Mouse (Mus musculus): ENCODE measurements around the gene Zkscan14. TPM values are rescaled to one million over a fixed set of nuclear protein-coding genes. Genes with fewer than 3 reads are reported as not detected.
"Not testable (repeated sequence)": the region's sequence is repeated elsewhere in the genome, so short reads cannot be mapped to it uniquely, and the experiment has no call there.

Zkscan14 gene
- 11.1 and 11.7 TPM in 2 replicates for polyA plus RNA-seq (2015; fragmentation: Nextera tagmentation; extraction: Ambion mirVana)

DNA sequence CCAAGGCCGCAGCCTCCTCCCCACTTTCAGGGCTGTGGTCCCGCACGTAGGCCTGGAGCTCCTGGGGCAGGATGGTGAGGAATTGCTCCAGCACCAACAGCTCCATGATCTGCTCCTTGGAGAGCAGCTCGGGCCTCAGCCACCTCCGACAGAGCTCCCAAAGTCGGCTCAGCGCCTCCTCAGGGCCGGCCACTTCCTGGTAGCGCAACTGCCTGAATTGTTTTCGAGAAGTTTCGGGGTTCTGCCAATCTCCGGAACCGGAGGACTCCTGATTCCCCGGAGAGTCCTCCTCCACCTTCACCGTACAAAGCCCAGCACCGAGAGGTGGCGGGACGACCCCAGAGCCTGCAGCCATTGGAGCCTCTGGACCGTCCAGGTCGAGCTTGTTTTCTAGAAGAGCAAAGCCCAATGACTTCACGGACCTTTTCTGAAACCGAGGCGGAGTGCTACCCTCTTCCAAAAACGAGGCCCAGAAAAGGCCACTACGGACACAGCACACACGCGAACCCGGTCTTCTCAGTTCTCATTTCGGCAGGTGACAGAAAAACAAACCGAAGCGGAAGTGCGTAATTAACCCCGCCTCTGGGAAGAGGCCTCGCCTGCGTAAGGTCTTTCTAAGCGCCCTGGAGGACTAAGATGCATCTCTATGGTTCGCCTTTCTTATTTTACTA lies at the start of gene Zkscan14:
Gene Zkscan14, minus strand, starts transcription at position 548 of the 671 bp plus-strand sequence.
- no peaks in the 10 kb centered on the region for H3K9me3 ChIP-seq
- peak within 1 kb of the TSS; percentile 81 for H3K9ac ChIP-seq
- peak within 1 kb of the TSS; percentile 77 for H3K27ac ChIP-seq
- peaks cover 24% of the 10 kb centered on the region for H3K4me1 ChIP-seq
- no peaks in the 10 kb centered on the region for H3K27me3 ChIP-seq
- no peak for ATAC-seq (ENCODE audit: insufficient number of reproducible peaks, low FRiP score, low TSS enrichment, low read depth)
- H3K36me3 ChIP-seq, result peaks cover 9% of the 10 kb centered on the region
- peak within 1 kb of the TSS; percentile 81 for H3K4me3 ChIP-seq
- WGBS, result 2% methylated on average over 37 of the region's 37 CpGs
- peak within 1 kb of the TSS; percentile 93 for H3K4me2 ChIP-seq

DNA sequence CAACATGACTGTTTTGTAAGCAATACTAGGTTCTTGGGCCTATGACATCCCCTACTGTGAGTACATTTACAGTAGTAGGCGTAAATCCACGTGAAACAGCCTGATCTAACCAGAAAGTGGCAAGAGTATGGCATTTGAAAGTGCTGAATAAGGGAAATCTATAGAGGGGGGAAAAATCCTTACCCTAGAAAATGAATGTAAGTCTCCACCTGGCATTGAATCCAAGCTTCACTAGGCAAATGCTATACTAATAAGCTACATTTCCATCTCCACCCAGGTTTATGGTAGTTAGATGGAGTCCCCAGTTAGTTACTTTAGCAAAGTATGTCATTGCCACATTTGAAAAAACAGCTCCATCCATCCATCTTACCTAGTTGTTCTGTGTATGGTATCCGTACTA lies 47.9 kb upstream of the Zkscan14 start:
- H3K36me3 ChIP-seq, result peaks cover 53% of the 10 kb centered on the region
- H3K9me3 ChIP-seq, result no peaks in the 10 kb centered on the region
- 94% methylated on average over 3 of the region's 3 CpGs for WGBS

DNA sequence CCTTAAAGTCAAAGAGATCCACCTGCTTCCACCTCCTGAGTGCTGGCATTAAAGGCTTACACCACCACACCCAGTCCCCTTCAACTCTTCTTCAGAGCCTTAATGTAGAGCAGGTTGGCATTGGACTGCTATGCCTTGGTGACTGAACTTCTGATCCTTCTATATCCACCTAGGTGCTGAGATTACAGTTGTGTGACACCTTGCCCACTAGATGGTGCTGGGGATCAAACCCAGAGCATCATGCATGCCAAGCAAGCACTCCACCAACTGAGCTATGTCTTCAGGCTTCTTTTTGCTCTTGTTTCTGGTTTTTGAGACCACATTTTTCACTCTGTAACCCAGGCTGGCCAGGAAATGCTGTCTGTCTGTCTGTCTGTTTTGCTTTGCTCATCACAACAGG lies 33.0 kb upstream of the Zkscan14 start:
- H3K4me3 ChIP-seq, result no peak overlapping the region
- peaks cover 16% of the 10 kb centered on the region for H3K4me1 ChIP-seq
- H3K9ac ChIP-seq, result no peak overlapping the region
- no peak for ATAC-seq (ENCODE audit: insufficient number of reproducible peaks, low FRiP score, low TSS enrichment, low read depth)
- no peak overlapping the region for H3K27ac ChIP-seq
- H3K9me3 ChIP-seq, result no peaks in the 10 kb centered on the region
- no peaks in the 10 kb centered on the region for H3K27me3 ChIP-seq
- peaks cover 55% of the 10 kb centered on the region for H3K36me3 ChIP-seq
- no peak overlapping the region for H3K4me2 ChIP-seq

More for the DNA sequence above, 47.9 kb upstream of the Zkscan14 start:
- no peak overlapping the region for H3K4me2 ChIP-seq
- no peak overlapping the region for H3K4me3 ChIP-seq
- H3K27me3 ChIP-seq, result no peaks in the 10 kb centered on the region
- no peak overlapping the region for H3K9ac ChIP-seq
- no peak overlapping the region for H3K27ac ChIP-seq
- H3K4me1 ChIP-seq, result no peaks in the 10 kb centered on the region
- ATAC-seq (ENCODE audit: insufficient number of reproducible peaks, low FRiP score, low TSS enrichment, low read depth), result no peak

DNA sequence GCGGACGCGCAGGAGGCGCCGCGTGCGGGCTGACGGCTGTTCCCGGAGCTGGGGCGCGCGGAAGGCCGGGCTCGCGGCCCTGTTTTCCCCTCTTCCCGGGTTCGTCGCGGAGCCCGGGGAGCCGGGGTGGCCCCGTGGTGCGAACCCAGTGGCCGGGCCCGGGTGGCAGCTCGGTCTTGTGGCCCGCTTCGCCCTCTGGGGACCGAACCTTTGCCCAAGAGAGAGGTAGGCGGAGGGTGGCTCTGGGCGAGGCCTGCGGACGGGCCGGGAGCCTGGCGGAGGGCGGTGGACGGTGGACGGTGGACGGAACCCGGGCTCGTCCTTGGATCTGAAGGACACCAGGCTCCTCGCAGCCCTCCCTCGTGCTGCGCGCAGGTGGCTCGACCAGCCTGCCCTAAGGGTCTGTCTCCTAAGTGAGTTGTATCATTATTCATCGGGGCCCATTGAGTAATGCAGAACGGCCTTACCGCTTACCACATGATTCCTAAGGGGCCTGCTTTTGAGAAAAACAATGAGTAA lies 30.3 kb upstream of the Zkscan14 start:
- Histone ChIP-seq H3K4me2 (peak overlapping the region; percentile 67), H3K27me3 (no peaks in the 10 kb centered on the region), H3K4me1 (peaks cover 16% of the 10 kb centered on the region), H3K9ac (peak overlapping the region; percentile 85), H3K36me3 (peaks cover 35% of the 10 kb centered on the region), H3K4me3 (peak overlapping the region; percentile 72), H3K9me3 (no peaks in the 10 kb centered on the region), H3K27ac (peak overlapping the region; percentile 91)
- peak; percentile 16 for ATAC-seq (ENCODE audit: insufficient number of reproducible peaks, low FRiP score, low TSS enrichment, low read depth)
- WGBS, result under 1% methylated on average over 39 of the region's 49 CpGs

DNA sequence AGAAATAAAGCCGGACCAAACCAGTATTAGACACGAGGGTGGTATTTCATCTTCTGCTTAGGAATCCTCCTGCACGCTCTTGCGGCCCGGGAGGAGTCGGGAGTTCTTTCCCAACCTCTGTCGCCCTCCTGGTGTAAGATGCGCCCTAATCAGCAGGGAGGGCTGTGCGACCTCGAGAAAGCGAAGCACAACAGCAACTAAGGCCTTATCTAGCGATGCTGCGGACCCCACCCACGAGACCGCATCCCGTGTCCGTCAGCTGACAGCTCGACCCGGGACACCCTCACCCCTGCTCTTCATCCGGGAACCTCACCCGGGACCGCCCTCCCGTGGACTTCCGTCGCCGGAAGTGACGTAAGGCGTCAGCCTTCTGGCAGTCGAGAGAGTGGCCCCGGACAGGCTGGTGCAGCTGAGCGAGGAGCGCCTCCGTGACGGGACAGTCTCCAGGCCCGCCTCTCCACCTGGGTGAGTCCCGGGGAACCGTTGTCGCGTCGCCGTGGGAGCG lies 29.8 kb upstream of the Zkscan14 start, which contains the start of gene Zfp655:
Gene Zfp655, plus strand, starts transcription at position 349 of the 505 bp plus-strand sequence.
- Histone ChIP-seq H3K4me2 (peak within 1 kb of the TSS; percentile 67), H3K4me3 (peak within 1 kb of the TSS; percentile 72), H3K9me3 (no peaks in the 10 kb centered on the region), H3K9ac (peak within 1 kb of the TSS; percentile 85), H3K36me3 (peaks cover 31% of the 10 kb centered on the region), H3K27ac (peak within 1 kb of the TSS; percentile 91), H3K4me1 (peaks cover 16% of the 10 kb centered on the region), H3K27me3 (no peaks in the 10 kb centered on the region)
- ATAC-seq (ENCODE audit: insufficient number of reproducible peaks, low FRiP score, low TSS enrichment, low read depth), result peak; percentile 96
- WGBS, result under 1% methylated on average over 42 of the region's 42 CpGs

DNA sequence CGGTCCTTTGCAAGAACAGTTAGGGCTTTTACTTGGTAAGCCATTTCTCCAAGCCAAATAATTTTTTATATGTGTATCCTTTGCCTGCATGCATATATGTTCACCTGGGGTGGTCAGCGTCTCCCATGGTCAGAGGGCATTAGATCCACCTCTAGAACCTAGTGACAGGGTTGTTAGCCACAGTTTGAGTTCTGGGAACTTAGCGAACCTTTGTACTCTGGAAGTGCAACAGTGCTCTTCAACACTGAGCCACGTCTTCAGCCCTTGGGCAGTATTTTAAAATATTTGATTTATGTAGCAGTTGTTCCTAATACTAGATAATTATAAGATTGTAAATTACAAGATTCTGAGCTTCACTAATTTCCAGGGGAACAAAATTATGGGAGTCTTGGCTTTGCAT lies 29.0 kb upstream of the Zkscan14 start:
- Histone ChIP-seq H3K9me3 (no peaks in the 10 kb centered on the region), H3K4me2 (peak overlapping the region; percentile 67), H3K36me3 (peaks cover 25% of the 10 kb centered on the region), H3K4me3 (peak overlapping the region; percentile 72), H3K4me1 (peaks cover 16% of the 10 kb centered on the region), H3K27me3 (no peaks in the 10 kb centered on the region), H3K9ac (no peak overlapping the region), H3K27ac (no peak overlapping the region)
- 74% methylated on average over 4 of the region's 4 CpGs for WGBS
- ATAC-seq (ENCODE audit: insufficient number of reproducible peaks, low FRiP score, low TSS enrichment, low read depth), result no peak

DNA sequence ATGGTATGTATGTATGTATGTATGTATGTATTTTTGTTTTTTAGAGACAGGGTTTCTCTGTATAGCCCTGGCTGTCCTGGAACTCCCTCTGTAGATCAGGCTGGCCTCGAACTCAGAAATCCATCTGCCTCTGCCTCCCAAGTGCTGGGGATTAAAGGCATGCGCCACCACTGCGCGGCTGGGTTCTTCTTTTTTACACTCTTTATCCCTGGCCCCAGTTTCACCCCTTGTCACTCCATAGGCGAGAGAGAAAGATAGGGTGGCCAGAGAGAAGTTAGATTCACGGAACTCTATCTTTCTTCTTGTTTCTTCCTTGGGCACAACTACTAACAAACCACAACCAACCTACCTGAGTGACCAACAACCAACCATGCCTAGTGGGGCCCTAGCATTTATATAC lies 27.6 kb upstream of the Zkscan14 start:
- not testable (repeated sequence) for H3K27me3 ChIP-seq; H3K4me2 ChIP-seq; ATAC-seq (ENCODE audit: insufficient number of reproducible peaks, low FRiP score, low TSS enrichment, low read depth); H3K4me3 ChIP-seq; H3K9ac ChIP-seq; H3K9me3 ChIP-seq; H3K27ac ChIP-seq
- Histone ChIP-seq H3K4me1 (peaks cover 16% of the 10 kb centered on the region), H3K36me3 (peaks cover 11% of the 10 kb centered on the region)
- WGBS, result 69% methylated on average over 6 of the region's 6 CpGs

DNA sequence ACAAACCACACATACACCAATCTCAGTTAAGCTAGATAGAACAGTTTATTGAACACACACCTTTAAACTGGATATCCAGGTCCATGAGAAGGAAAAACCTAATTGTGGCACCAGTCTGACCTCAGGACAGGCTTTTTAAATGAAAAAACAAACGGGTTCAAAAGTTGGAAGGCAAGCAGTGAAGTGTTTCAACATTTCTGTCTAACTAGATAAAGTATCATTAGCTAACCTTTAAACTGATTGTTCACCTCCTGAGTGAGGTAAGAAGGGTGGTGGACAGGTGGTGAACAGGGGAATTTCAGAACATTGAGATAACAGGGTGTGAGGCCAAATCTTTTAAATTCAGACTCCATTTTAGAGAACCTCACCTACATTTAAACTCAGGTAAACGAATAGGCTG lies 24.8 kb upstream of the Zkscan14 start:
- H3K4me3 ChIP-seq, result no peak overlapping the region
- WGBS, result 61% methylated on average over 2 of the region's 2 CpGs
- no peak overlapping the region for H3K9ac ChIP-seq

DNA sequence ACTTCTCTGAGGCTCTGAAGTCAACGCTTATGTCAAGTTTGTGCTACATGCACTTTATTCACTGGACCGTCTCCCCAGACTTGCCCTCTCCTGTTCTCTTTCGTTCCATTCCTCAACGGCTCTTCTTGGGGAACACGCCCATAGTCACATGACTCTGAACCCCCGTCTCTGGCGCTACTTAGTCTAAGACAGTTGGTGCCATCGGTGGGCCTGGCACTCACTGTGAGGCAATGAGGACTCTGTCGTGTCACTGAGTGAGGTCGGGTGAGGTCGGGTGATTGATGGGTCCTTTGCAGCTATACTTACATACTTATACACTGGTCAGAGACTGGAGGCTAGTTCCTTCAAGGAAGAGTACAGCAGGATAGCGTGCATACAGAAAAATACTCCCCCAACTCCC lies 21.7 kb upstream of the Zkscan14 start:
- no peak overlapping the region for H3K9ac ChIP-seq
- no peaks in the 10 kb centered on the region for H3K27me3 ChIP-seq
- H3K4me1 ChIP-seq, result no peaks in the 10 kb centered on the region
- H3K9me3 ChIP-seq, result no peaks in the 10 kb centered on the region
- no peak overlapping the region for H3K4me2 ChIP-seq
- H3K4me3 ChIP-seq, result no peak overlapping the region
- peaks cover 46% of the 10 kb centered on the region for H3K36me3 ChIP-seq
- ATAC-seq (ENCODE audit: insufficient number of reproducible peaks, low FRiP score, low TSS enrichment, low read depth), result no peak
- WGBS, result 81% methylated on average over 12 of the region's 12 CpGs
- no peak overlapping the region for H3K27ac ChIP-seq

More for the DNA sequence above, 24.8 kb upstream of the Zkscan14 start:
- Histone ChIP-seq H3K27ac (no peak overlapping the region), H3K36me3 (peaks cover 17% of the 10 kb centered on the region), H3K4me1 (0 out of 2 replicates have a peak, but pooled peaks cover 4% of the 10 kb centered on the region), H3K4me2 (no peak overlapping the region), H3K27me3 (no peaks in the 10 kb centered on the region), H3K9me3 (no peaks in the 10 kb centered on the region)
- ATAC-seq (ENCODE audit: insufficient number of reproducible peaks, low FRiP score, low TSS enrichment, low read depth), result no peak

DNA sequence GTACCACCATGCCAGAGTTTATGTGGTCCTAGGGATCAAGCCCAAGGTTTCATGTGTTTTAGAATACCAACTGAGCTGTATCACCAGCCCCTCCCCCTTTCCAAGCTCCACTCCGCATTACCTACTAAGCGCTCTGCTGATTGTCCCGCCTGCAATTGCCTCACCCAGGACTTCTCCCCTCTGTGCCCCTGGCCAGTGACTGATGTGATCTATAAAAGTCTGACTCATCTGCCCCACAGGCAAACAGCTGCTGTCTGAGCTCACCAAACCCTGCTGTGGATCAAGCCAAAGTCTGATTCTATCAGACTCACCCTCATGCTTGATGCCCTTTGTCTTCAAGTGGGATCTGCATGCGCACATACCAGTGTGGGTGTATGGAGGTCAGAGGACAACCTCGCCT lies 21.2 kb upstream of the Zkscan14 start:
- H3K4me1 ChIP-seq, result no peaks in the 10 kb centered on the region
- peak; percentile 21; the same call in 1 of the 2 replicates for ATAC-seq (ENCODE audit: insufficient number of reproducible peaks, low FRiP score, low TSS enrichment, low read depth)
- no peak overlapping the region for H3K9ac ChIP-seq
- WGBS, result 76% methylated on average over 5 of the region's 5 CpGs
- H3K4me3 ChIP-seq, result no peak overlapping the region
- H3K9me3 ChIP-seq, result no peaks in the 10 kb centered on the region
- H3K4me2 ChIP-seq, result no peak overlapping the region
- H3K27ac ChIP-seq, result no peak overlapping the region
- no peaks in the 10 kb centered on the region for H3K27me3 ChIP-seq
- H3K36me3 ChIP-seq, result peaks cover 52% of the 10 kb centered on the region

DNA sequence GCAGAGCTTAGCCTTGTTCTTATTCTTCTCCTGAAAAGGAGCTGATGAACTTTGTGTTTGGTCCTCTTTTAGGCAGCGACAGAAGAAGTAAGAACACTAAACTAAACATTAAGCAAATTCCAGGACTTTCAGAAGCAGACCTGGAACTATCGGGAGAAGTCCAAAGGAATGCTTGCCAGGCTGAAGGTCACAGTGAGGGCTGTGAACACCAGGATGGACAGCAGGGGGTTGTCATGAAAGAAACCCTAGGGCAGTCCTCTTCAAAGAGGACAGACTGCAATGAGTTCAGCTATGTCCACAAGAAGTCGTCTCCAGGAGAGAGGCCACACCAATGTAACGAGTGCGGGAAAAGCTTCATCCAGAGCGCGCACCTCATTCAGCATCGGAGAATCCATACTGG lies 18.3 kb upstream of the Zkscan14 start:
- peaks cover 60% of the 10 kb centered on the region for H3K36me3 ChIP-seq
- no peak overlapping the region for H3K9ac ChIP-seq
- no peak overlapping the region for H3K4me3 ChIP-seq
- H3K9me3 ChIP-seq, result no peaks in the 10 kb centered on the region
- 96% methylated on average over 8 of the region's 8 CpGs for WGBS
- no peak overlapping the region for H3K27ac ChIP-seq
- H3K4me2 ChIP-seq, result no peak overlapping the region
- no peaks in the 10 kb centered on the region for H3K4me1 ChIP-seq
- H3K27me3 ChIP-seq, result no peaks in the 10 kb centered on the region
- ATAC-seq (ENCODE audit: insufficient number of reproducible peaks, low FRiP score, low TSS enrichment, low read depth), result no peak

DNA sequence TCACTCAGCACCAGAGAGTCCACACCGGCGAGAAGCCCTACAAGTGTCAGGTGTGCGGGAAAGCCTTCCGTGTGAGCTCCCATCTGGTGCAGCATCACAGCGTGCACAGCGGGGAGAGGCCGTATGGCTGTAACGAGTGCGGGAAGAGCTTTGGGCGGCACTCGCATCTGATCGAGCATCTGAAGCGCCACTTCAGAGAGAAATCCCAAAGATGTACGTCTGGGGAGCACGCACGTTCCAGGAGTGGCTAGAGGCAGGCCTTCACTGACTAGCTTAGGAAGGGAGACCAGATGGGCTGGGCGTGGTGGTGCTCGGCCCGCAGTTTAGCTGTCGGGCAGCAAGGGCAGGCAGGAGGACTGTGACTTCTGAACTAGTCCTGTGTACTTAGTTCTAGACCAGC lies 17.0 kb upstream of the Zkscan14 start:
- H3K27ac ChIP-seq, result no peak overlapping the region
- no peaks in the 10 kb centered on the region for H3K4me1 ChIP-seq

More for the DNA sequence above, 17.0 kb upstream of the Zkscan14 start:
- Histone ChIP-seq H3K36me3 (peaks cover 70% of the 10 kb centered on the region), H3K4me3 (no peak overlapping the region), H3K4me2 (no peak overlapping the region), H3K27me3 (no peaks in the 10 kb centered on the region), H3K9ac (no peak overlapping the region), H3K9me3 (no peaks in the 10 kb centered on the region)
- 94% methylated on average over 20 of the region's 20 CpGs for WGBS
- no peak for ATAC-seq (ENCODE audit: insufficient number of reproducible peaks, low FRiP score, low TSS enrichment, low read depth)

Data from limb, embryonic 15.5 days (tissue).